Mouse (Mus musculus): ENCODE data around the gene Olfr1368.

GRCm38 (mm10) chr13:21159475-21159819, 13.8 kb upstream of the Olfr1368 start:
- TF ChIP-seq CTCF (IDR thresholded peaks at IDR 0.05; ENCODE audit: extremely low read depth, insufficient read depth, insufficient read length, insufficient replicate concordance), result no peak
- TF ChIP-seq POLR2A (IDR thresholded peaks at IDR 0.05; ENCODE audit: low read depth, low read length), result no peak

Measured in spleen, adult 2 months (tissue).